Mouse (Mus musculus) stomach, embryonic 15.5 days (tissue): ENCODE results near the gene Tet1. TPM values are rescaled to one million over a fixed set of nuclear protein-coding genes. Genes with fewer than 3 reads are reported as not detected.

ENCODE experiments used
- ATAC-seq: fragments of 200-750 bp; cut with Nextera tagmentation; 2 replicates; pipeline ENCODE4 v1.8.0; 2017; ENCODE audit warnings: low read depth, moderate number of reproducible peaks, moderate TSS enrichment; ENCODE audit not compliant: insufficient read depth, low FRiP score
- H3K27ac ChIP-seq: fragments of 300-500 bp; sonication (generic); 2 replicates; pipeline ENCODE4 v1.5.1; 2015; ENCODE audit warnings: mild to moderate bottlenecking, inconsistent platforms
- H3K27me3 ChIP-seq: fragments of 300-500 bp; sonication (generic); replicated peaks from 2 replicates; pipeline ENCODE4 v1.6.1; 2015; ENCODE audit warnings: inconsistent platforms
- H3K36me3 ChIP-seq: fragments of 300-500 bp; sonication (generic); 2 replicates; pipeline ENCODE4 v1.6.1; 2015; ENCODE audit warnings: inconsistent platforms
- H3K4me1 ChIP-seq: fragments of 300-500 bp; sonication (generic); 2 replicates; pipeline ENCODE4 v1.6.1; 2015; ENCODE audit warnings: inconsistent platforms
- H3K4me2 ChIP-seq: fragments of 300-500 bp; sonication (generic); 2 replicates; pipeline ENCODE4 v1.6.1; 2015; ENCODE audit warnings: mild to moderate bottlenecking, inconsistent platforms
- H3K4me3 ChIP-seq: fragments of 300-500 bp; sonication (generic); replicated peaks from 2 replicates; pipeline ENCODE4 v1.5.1; 2015; ENCODE audit warnings: inconsistent platforms
- H3K9ac ChIP-seq: fragments of 300-500 bp; sonication (generic); 2 replicates; pipeline ENCODE4 v1.6.1; 2015; ENCODE audit warnings: inconsistent platforms
- H3K9me3 ChIP-seq: fragments of 300-500 bp; sonication (generic); 2 replicates; pipeline ENCODE4 v1.6.1; 2016; ENCODE audit warnings: inconsistent platforms
- WGBS: fragments of 180-500 bp; shearing (Covaris S2); methylation state at CpG from one replicate; pipeline ENCODE4 v1.1.7; 2015; 5-methylcytosine and 5-hydroxymethylcytosine counted together
- polyA plus RNA-seq: library from polyadenylated mRNA; unstranded; fragments of >200 nt; fragmentation: Nextera tagmentation; extraction: Ambion mirVana; gene quantifications from 2 replicates; pipeline ENCODE4 v1.2.1, GENCODE M21; 2015

Gene Tet1
- polyA plus RNA-seq, 1 experiment from 2014 or later, result 17.7 TPM

GRCm38 (mm10) chr10:62863563-62863962 lies 45.2 kb downstream of the Tet1 start:
- WGBS, result 54% methylated on average over 3 of the region's 3 CpGs
- no peaks in the 10 kb centered on the region for H3K27me3 ChIP-seq
- peak overlapping the region; percentile 8; the same call in 1 of the 2 replicates for H3K4me3 ChIP-seq
- H3K9ac ChIP-seq, result no peak overlapping the region
- peak overlapping the region; percentile 83 for H3K4me2 ChIP-seq
- H3K27ac ChIP-seq, result no peak overlapping the region
- no peak for ATAC-seq
- peaks cover 21% of the 10 kb centered on the region for H3K4me1 ChIP-seq
- H3K9me3 ChIP-seq, result no peaks in the 10 kb centered on the region
- H3K36me3 ChIP-seq, result no peaks in the 10 kb centered on the region

GRCm38 (mm10) chr10:62862435-62862834 lies 46.4 kb downstream of the Tet1 start:
- Histone ChIP-seq H3K9me3 (no peaks in the 10 kb centered on the region), H3K4me2 (no peak overlapping the region), H3K4me3 (no peak overlapping the region), H3K36me3 (no peaks in the 10 kb centered on the region), H3K27ac (no peak overlapping the region), H3K4me1 (peaks cover 21% of the 10 kb centered on the region), H3K9ac (no peak overlapping the region), H3K27me3 (no peaks in the 10 kb centered on the region)
- ATAC-seq, result no peak
- 92% methylated on average over 1 of the region's 1 CpGs for WGBS

- no peak overlapping the region for H3K27ac ChIP-seq
- no peak overlapping the region for H3K4me2 ChIP-seq
- H3K9ac ChIP-seq, result no peak overlapping the region
- no peaks in the 10 kb centered on the region for H3K9me3 ChIP-seq
- H3K36me3 ChIP-seq, result no peaks in the 10 kb centered on the region
- no peak for ATAC-seq
- H3K27me3 ChIP-seq, result no peaks in the 10 kb centered on the region
- 88% methylated on average over 5 of the region's 5 CpGs for WGBS
- H3K4me3 ChIP-seq, result no peak overlapping the region
- peaks cover 6% of the 10 kb centered on the region for H3K4me1 ChIP-seq
These were observed 49.8 kb downstream of the Tet1 start for GRCm38 (mm10) chr10:62858967-62859366.

GRCm38 (mm10) chr10:62856690-62857290 lies 52.0 kb downstream of the Tet1 start:
- 72% methylated on average over 10 of the region's 10 CpGs for WGBS
- Histone ChIP-seq H3K9me3 (no peaks in the 10 kb centered on the region), H3K36me3 (no peaks in the 10 kb centered on the region), H3K27me3 (no peaks in the 10 kb centered on the region), H3K9ac (no peak overlapping the region), H3K4me3 (no peak overlapping the region), H3K4me2 (no peak overlapping the region), H3K4me1 (no peaks in the 10 kb centered on the region), H3K27ac (no peak overlapping the region)
- no peak for ATAC-seq

- Histone ChIP-seq H3K36me3 (no peaks in the 10 kb centered on the region), H3K4me1 (no peaks in the 10 kb centered on the region), H3K9ac (no peak overlapping the region), H3K9me3 (no peaks in the 10 kb centered on the region), H3K27me3 (no peaks in the 10 kb centered on the region), H3K4me2 (no peak overlapping the region), H3K27ac (no peak overlapping the region), H3K4me3 (no peak overlapping the region)
- ATAC-seq, result no peak
- 38% methylated on average over 2 of the region's 2 CpGs for WGBS
These were observed 53.8 kb downstream of the Tet1 start for GRCm38 (mm10) chr10:62854992-62855391.

GRCm38 (mm10) chr10:62854581-62854980 lies 54.2 kb downstream of the Tet1 start:
- no peak for ATAC-seq
- Histone ChIP-seq H3K4me3 (no peak overlapping the region), H3K9ac (no peak overlapping the region), H3K4me2 (no peak overlapping the region), H3K4me1 (no peaks in the 10 kb centered on the region), H3K27me3 (no peaks in the 10 kb centered on the region), H3K27ac (no peak overlapping the region), H3K9me3 (no peaks in the 10 kb centered on the region), H3K36me3 (no peaks in the 10 kb centered on the region)
- WGBS, result 61% methylated on average over 4 of the region's 4 CpGs

- no peaks in the 10 kb centered on the region for H3K36me3 ChIP-seq
- H3K27me3 ChIP-seq, result no peaks in the 10 kb centered on the region
- no peaks in the 10 kb centered on the region for H3K4me1 ChIP-seq
- H3K4me3 ChIP-seq, result no peak overlapping the region
- ATAC-seq, result no peak
- no peak overlapping the region for H3K27ac ChIP-seq
- no peak overlapping the region for H3K9ac ChIP-seq
- 81% methylated on average over 7 of the region's 7 CpGs for WGBS
- no peaks in the 10 kb centered on the region for H3K9me3 ChIP-seq
- H3K4me2 ChIP-seq, result no peak overlapping the region
These were observed 57.2 kb downstream of the Tet1 start for GRCm38 (mm10) chr10:62851578-62851977.

- no peaks in the 10 kb centered on the region for H3K9me3 ChIP-seq
- H3K4me1 ChIP-seq, result no peaks in the 10 kb centered on the region
- H3K27me3 ChIP-seq, result no peaks in the 10 kb centered on the region
- H3K27ac ChIP-seq, result no peak overlapping the region
- ATAC-seq, result no peak
- H3K36me3 ChIP-seq, result no peaks in the 10 kb centered on the region
- WGBS, result 72% methylated on average over 4 of the region's 4 CpGs
- no peak overlapping the region for H3K4me2 ChIP-seq
- H3K4me3 ChIP-seq, result no peak overlapping the region
- H3K9ac ChIP-seq, result no peak overlapping the region
These were observed 57.8 kb downstream of the Tet1 start for GRCm38 (mm10) chr10:62851025-62851424.

GRCm38 (mm10) chr10:62848783-62849182 lies 60.0 kb downstream of the Tet1 start:
- 97% methylated on average over 2 of the region's 2 CpGs for WGBS
- Histone ChIP-seq H3K9ac (no peak overlapping the region), H3K27me3 (no peaks in the 10 kb centered on the region), H3K27ac (no peak overlapping the region), H3K4me2 (no peak overlapping the region), H3K4me3 (no peak overlapping the region), H3K9me3 (no peaks in the 10 kb centered on the region), H3K4me1 (peaks cover 3% of the 10 kb centered on the region; the same call in 1 of the 2 replicates), H3K36me3 (no peaks in the 10 kb centered on the region)
- ATAC-seq, result no peak

GRCm38 (mm10) chr10:62847069-62847626 lies 61.6 kb downstream of the Tet1 start:
- ATAC-seq, result no peak
- Histone ChIP-seq H3K4me1 (peaks cover 6% of the 10 kb centered on the region; the same call in 1 of the 2 replicates), H3K36me3 (no peaks in the 10 kb centered on the region), H3K9ac (no peak overlapping the region), H3K4me3 (no peak overlapping the region), H3K9me3 (no peaks in the 10 kb centered on the region), H3K4me2 (no peak overlapping the region), H3K27ac (no peak overlapping the region), H3K27me3 (no peaks in the 10 kb centered on the region)
- 66% methylated on average over 12 of the region's 12 CpGs for WGBS

- H3K9me3 ChIP-seq, result no peaks in the 10 kb centered on the region
- H3K9ac ChIP-seq, result no peak overlapping the region
- peaks cover 12% of the 10 kb centered on the region for H3K36me3 ChIP-seq
- H3K27me3 ChIP-seq, result no peaks in the 10 kb centered on the region
- H3K4me1 ChIP-seq, result peaks cover 6% of the 10 kb centered on the region; the same call in 1 of the 2 replicates
- H3K4me2 ChIP-seq, result no peak overlapping the region; the same call in 1 of the 2 replicates
- H3K4me3 ChIP-seq, result no peak overlapping the region
- WGBS, result 38% methylated on average over 9 of the region's 9 CpGs
- H3K27ac ChIP-seq, result peak overlapping the region; percentile 11; the same call in 1 of the 2 replicates
- peak; percentile 56 for ATAC-seq
These were observed 64.9 kb downstream of the Tet1 start for GRCm38 (mm10) chr10:62843787-62844491.

- 66% methylated on average over 10 of the region's 10 CpGs for WGBS
- Histone ChIP-seq H3K4me2 (no peak overlapping the region), H3K4me1 (peaks cover 6% of the 10 kb centered on the region; the same call in 1 of the 2 replicates), H3K36me3 (peaks cover 13% of the 10 kb centered on the region), H3K4me3 (no peak overlapping the region), H3K9me3 (no peaks in the 10 kb centered on the region), H3K27me3 (no peaks in the 10 kb centered on the region), H3K9ac (no peak overlapping the region), H3K27ac (no peak overlapping the region)
- no peak for ATAC-seq
These were observed 66.8 kb downstream of the Tet1 start for GRCm38 (mm10) chr10:62841901-62842447.
